Mouse (Mus musculus): ENCODE results near the gene Kidins220.

The Kidins220 gene

GRCm38 (mm10) chr12:25033662-25034337 lies 59.1 kb downstream of the Kidins220 start:
- no peak for DNase-seq

- DNase-seq: no peak
Observed at GRCm38 (mm10) chr12:25034338-25034953, 59.7 kb downstream of the Kidins220 start.

- DNase-seq: no peak
Observed at GRCm38 (mm10) chr12:25036024-25036423, 61.3 kb downstream of the Kidins220 start.

GRCm38 (mm10) chr12:25037222-25037621 lies 62.5 kb downstream of the Kidins220 start:
- DNase-seq: no peak

GRCm38 (mm10) chr12:25037681-25038472 lies 63.2 kb downstream of the Kidins220 start:
- no peak for DNase-seq

- DNase-seq: no peak
Observed at GRCm38 (mm10) chr12:25044056-25044455, 69.3 kb downstream of the Kidins220 start.

- no peak for DNase-seq
Observed at GRCm38 (mm10) chr12:25044579-25044978, 69.9 kb downstream of the Kidins220 start.

- no peak for DNase-seq
Observed at GRCm38 (mm10) chr12:25049253-25049652, 74.5 kb downstream of the Kidins220 start.

GRCm38 (mm10) chr12:25054511-25054910 lies 79.8 kb downstream of the Kidins220 start:
- no peak for DNase-seq

- no peak for DNase-seq
Observed at GRCm38 (mm10) chr12:25054963-25055362, 80.2 kb downstream of the Kidins220 start.

GRCm38 (mm10) chr12:25059487-25060200 lies 84.9 kb downstream of the Kidins220 start:
- DNase-seq: no peak

GRCm38 (mm10) chr12:25060901-25061300 lies 86.2 kb downstream of the Kidins220 start:
- DNase-seq: no peak

GRCm38 (mm10) chr12:25062264-25062663 lies 87.5 kb downstream of the Kidins220 start:
- DNase-seq: no peak

GRCm38 (mm10) chr12:25073374-25073773 lies 98.6 kb downstream of the Kidins220 start:
- DNase-seq: no peak

GRCm38 (mm10) chr12:25074344-25074743 lies 99.6 kb downstream of the Kidins220 start:
- no peak for DNase-seq

GRCm38 (mm10) chr12:25083260-25084178 lies 108.8 kb downstream of the Kidins220 start:
- no peak for DNase-seq

GRCm38 (mm10) chr12:25086966-25087365 lies 112.2 kb downstream of the Kidins220 start:
- DNase-seq: no peak

- no peak for DNase-seq
Observed at GRCm38 (mm10) chr12:25089433-25089832, 114.7 kb downstream of the Kidins220 start.

- peak; percentile 85 for DNase-seq
Observed at GRCm38 (mm10) chr12:25092027-25092704, 117.4 kb downstream of the Kidins220 start.

- peak; percentile 42 for DNase-seq
Observed at GRCm38 (mm10) chr12:25092751-25093211, 118.1 kb downstream of the Kidins220 start.

- DNase-seq: no peak
Observed at GRCm38 (mm10) chr12:25093241-25093774, 118.6 kb downstream of the Kidins220 start.
